Mouse (Mus musculus): ENCODE results near the gene Tedc2.

Tedc2 gene

DNA sequence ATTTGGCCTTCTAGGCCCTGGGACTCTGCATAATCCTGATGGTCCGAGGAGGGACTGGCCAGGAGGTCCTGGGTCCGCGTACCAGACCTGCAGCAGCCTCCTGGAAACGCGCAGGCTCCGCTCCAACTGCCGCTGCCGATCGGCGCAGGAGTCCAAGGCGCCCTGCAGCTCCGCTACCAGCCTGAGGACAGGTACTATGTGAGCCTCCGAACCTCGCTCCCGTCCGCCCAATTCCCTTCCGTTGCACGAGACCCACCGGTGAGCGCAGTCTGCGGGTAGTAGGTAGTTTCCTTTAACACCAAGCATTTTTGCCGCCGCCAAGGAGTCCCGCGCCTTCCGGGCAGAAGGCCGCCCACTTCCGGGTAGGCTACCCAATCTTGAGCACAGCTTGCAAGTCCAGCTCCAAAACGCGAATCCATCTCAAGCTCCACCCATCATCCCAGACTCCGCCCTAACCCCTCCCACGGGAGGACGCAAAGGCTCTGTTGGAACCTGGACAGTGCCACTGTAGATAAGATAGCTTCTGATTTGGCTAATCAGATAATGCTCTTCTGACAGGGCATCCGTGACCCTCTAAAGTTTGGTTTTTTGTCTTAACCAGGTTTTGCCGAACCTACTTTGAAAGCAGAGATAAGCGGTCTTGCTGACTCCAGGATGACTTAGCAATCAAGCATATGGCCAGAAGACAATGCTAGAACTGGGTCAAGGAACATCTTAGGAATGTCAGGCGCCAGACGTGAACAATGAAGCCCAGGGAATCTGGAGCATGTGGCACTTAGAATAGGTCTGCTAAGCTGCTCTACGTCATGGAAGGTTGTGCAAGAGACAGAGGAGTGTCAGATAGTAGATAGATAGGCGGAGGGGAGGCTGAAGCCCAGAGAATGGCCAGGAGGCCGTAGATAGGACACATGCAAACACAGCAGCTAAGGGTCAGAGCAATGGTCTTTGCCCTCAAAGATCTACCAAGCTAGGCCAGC lies at the start of gene Tedc2:
Gene Tedc2 (minus strand): TSS at position 417 of the 977 bp plus-strand sequence.
- POLR2A ChIA-PET, result interaction anchor here (0.5 to 12.4 kb wide), 77 partner anchors 8 to 1028 kb away, joined by 3 to 342 read pairs (median 4); partner anchors contain the start of genes Amdhd2 (in 4 of the 4), Ccnf (in 3 of the 4), Atp6v0c (in 2 of the 4) and Ntn3 (in 2 of the 4)

DNA sequence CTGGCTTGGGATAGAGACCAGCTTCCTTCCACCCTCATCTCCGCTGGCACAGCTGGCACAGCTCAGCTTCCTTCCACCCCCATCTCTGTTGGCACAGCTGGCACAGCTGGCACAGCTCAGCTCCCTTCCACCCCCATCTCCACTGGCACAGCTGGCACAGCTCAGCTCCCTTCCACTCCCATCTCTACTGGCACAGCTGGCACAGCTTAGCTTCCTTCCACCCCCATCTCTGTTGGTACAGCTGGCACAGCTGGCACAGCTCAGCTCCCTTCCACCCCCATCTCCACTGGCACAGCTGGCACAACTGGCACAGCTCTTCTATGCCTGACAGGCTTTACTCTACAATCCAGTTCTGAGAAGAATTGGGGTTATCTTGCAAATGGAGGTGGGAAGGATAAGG lies 46.5 kb upstream of the Tedc2 start:
- ChIA-PET CTCF (interaction anchor here in 2 of 4 experiments (0.5 to 1.1 kb wide), 2 partner anchors 8 to 18 kb away, joined by 4 to 5 read pairs; no protein-coding TSS in a partner anchor), POLR2A (interaction anchor here in 2 of 4 experiments (0.6 to 2.9 kb wide), 6 partner anchors 13 to 261 kb away, joined by 3 to 12 read pairs (median 4); partner anchors contain the start of genes Ccnf (in 1 of the 2) and Traf7 (in 1 of the 2))

More for the DNA sequence above, at the start of gene Tedc2:
- CTCF ChIA-PET, result interaction anchor here (0.5 to 1.5 kb wide), 12 partner anchors 9 to 269 kb away, joined by 3 to 7 read pairs (median 4); partner anchors contain the start of genes Ccnf (in 2 of the 4) and Atp6v0c (in 1 of the 4)

GRCm38 (mm10) chr17:24264766-24265165 lies 44.1 kb upstream of the Tedc2 start:
- POLR2A ChIA-PET, result interaction anchor here (0.6 to 7.6 kb wide), 11 partner anchors 13 to 263 kb away, joined by 3 to 56 read pairs (median 3); partner anchors contain the start of genes Ccnf (in 4 of the 4), Abca3 (in 1 of the 4), Atp6v0c (in 1 of the 4) and Traf7 (in 1 of the 4)

DNA sequence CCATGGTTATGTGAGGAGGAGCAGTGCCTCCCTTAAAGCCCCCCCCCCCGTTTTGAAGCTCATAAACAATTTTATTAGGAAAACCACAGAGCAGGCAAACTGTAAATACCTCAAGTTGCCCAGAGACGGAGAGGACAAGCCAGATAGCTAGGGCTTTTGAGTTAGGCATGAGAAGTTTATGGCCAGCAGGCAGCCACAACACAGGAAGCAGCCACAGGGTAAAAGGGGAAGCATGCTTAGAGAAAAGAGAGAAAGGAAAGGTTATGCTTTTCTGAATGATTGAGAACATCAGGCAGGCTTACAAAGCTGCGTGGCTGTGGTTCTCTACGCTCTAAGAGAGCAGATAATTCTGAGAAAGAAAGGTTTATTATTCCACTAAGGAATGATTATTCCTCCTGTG lies 39.9 kb upstream of the Tedc2 start:
- CTCF ChIA-PET, result interaction anchor here in 1 of 4 experiments (0.7 kb wide), 2 partner anchors 220 to 232 kb away, joined by 8 to 16 read pairs; no protein-coding TSS in a partner anchor
- POLR2A ChIA-PET, result interaction anchor here in 2 of 4 experiments (0.6 to 7.6 kb wide), 8 partner anchors 8 to 216 kb away, joined by 3 to 56 read pairs (median 3); partner anchors contain the start of gene Ccnf (in 2 of the 2)

More at GRCm38 (mm10) chr17:24264766-24265165, 44.1 kb upstream of the Tedc2 start:
- CTCF ChIA-PET, result interaction anchor here in 3 of 4 experiments (0.7 to 2.0 kb wide), 5 partner anchors 13 to 1133 kb away, joined by 3 to 8 read pairs (median 4); partner anchors contain the start of genes Abca3 (in 1 of the 3) and Ccnf (in 1 of the 3)

GRCm38 (mm10) chr17:24259702-24260101 lies 39.1 kb upstream of the Tedc2 start:
- CTCF ChIA-PET, result interaction anchor here in 2 of 4 experiments (0.6 to 1.3 kb wide), 2 partner anchors 9 to 1216 kb away, joined by 3 read pairs; partner anchors contain the start of gene Ccnf (in 1 of the 2)
- POLR2A ChIA-PET, result interaction anchor here in 3 of 4 experiments (0.5 to 7.6 kb wide), 10 partner anchors 9 to 156 kb away, joined by 3 to 56 read pairs (median 3); partner anchors contain the start of gene Ccnf (in 1 of the 3)

DNA sequence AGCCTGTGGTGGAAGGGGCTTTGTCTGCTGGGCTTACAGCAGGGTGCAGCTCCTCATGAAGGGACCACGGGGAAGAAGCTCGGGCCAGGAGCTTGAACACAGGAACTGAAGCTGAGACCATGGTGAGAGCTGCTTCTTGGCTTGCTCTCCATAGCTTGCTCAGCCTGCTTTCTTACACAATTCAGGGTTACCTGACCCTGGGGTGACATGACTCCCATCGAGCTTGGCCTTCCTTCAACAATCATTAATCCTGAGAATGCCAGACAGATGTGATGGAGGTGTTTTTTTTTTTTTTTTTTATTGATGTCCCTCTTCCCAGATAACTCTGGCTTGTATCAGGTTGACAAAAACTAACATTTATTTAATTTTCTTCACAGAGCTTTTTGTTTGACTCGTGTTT lies 38.3 kb upstream of the Tedc2 start:
- ChIA-PET CTCF (interaction anchor here in 3 of 4 experiments (0.6 to 1.3 kb wide), 6 partner anchors 8 to 1273 kb away, joined by 3 to 6 read pairs (median 3); partner anchors contain the start of genes Abca3 (in 1 of the 3) and Ccnf (in 1 of the 3)), POLR2A (interaction anchor here in 3 of 4 experiments (0.5 to 7.6 kb wide), 18 partner anchors 8 to 252 kb away, joined by 3 to 56 read pairs (median 4); partner anchors contain the start of gene Ccnf (in 1 of the 3))

- CTCF ChIA-PET, result interaction anchor here in 2 of 4 experiments (1.3 to 1.7 kb wide), 4 partner anchors 8 to 119 kb away, joined by 3 to 7 read pairs (median 4); partner anchors contain the start of gene Abca3 (in 1 of the 2)
- POLR2A ChIA-PET, result interaction anchor here in 3 of 4 experiments (0.6 to 9.4 kb wide), 58 partner anchors 9 to 625 kb away, joined by 3 to 165 read pairs (median 8); partner anchors contain the start of genes Abca3 (in 3 of the 3), Atp6v0c (in 2 of the 3), Mlst8 (in 2 of the 3) and Tedc2 (in 2 of the 3)
Measured at GRCm38 (mm10) chr17:24252329-24252728, 31.7 kb upstream of the Tedc2 start.

- POLR2A ChIA-PET, result interaction anchor here (0.5 to 9.4 kb wide), 171 partner anchors 9 to 645 kb away, joined by 3 to 165 read pairs (median 4); partner anchors contain the start of genes Abca3 (in 4 of the 4), Amdhd2 (in 3 of the 4), Ntn3 (in 3 of the 4) and Pdpk1 (in 3 of the 4)
Measured at GRCm38 (mm10) chr17:24251320-24252069, 30.8 kb upstream of the Tedc2 start, which contains the start of gene Ccnf. Gene Ccnf, minus strand, starts transcription at chr17:24251484.

GRCm38 (mm10) chr17:24250988-24251319 lies 30.3 kb upstream of the Tedc2 start:
- CTCF ChIA-PET, result interaction anchor here in 3 of 4 experiments (0.5 to 1.7 kb wide), 25 partner anchors 9 to 1673 kb away, joined by 3 to 9 read pairs (median 3); partner anchors contain the start of genes Abca3 (in 2 of the 3), Tedc2 (in 2 of the 3), Mlst8 (in 1 of the 3) and Pdpk1 (in 1 of the 3)
- POLR2A ChIA-PET, result interaction anchor here (0.5 to 9.4 kb wide), 162 partner anchors 8 to 646 kb away, joined by 3 to 165 read pairs (median 4); partner anchors contain the start of genes Abca3 (in 4 of the 4), Amdhd2 (in 3 of the 4), Ntn3 (in 3 of the 4) and Pdpk1 (in 3 of the 4)

More at GRCm38 (mm10) chr17:24251320-24252069, 30.8 kb upstream of the Tedc2 start, which contains the start of gene Ccnf:
- CTCF ChIA-PET, result interaction anchor here in 3 of 4 experiments (0.5 to 1.7 kb wide), 28 partner anchors 8 to 1672 kb away, joined by 3 to 9 read pairs (median 3); partner anchors contain the start of genes Abca3 (in 2 of the 3), Tedc2 (in 2 of the 3), Mlst8 (in 1 of the 3) and Pdpk1 (in 1 of the 3)

GRCm38 (mm10) chr17:24248641-24249040 lies 28.0 kb upstream of the Tedc2 start:
- ChIA-PET CTCF (interaction anchor here (0.6 to 2.0 kb wide), 23 partner anchors 9 to 879 kb away, joined by 3 to 8 read pairs (median 4); partner anchors contain the start of genes Abca3 (in 1 of the 4), E4f1 (in 1 of the 4) and Pgp (in 1 of the 4)), POLR2A (interaction anchor here in 3 of 4 experiments (0.7 to 9.4 kb wide), 27 partner anchors 12 to 199 kb away, joined by 3 to 165 read pairs (median 4); partner anchors contain the start of genes Tedc2 (in 3 of the 3), Atp6v0c (in 2 of the 3), Rnps1 (in 2 of the 3) and Abca3 (in 1 of the 3))

DNA sequence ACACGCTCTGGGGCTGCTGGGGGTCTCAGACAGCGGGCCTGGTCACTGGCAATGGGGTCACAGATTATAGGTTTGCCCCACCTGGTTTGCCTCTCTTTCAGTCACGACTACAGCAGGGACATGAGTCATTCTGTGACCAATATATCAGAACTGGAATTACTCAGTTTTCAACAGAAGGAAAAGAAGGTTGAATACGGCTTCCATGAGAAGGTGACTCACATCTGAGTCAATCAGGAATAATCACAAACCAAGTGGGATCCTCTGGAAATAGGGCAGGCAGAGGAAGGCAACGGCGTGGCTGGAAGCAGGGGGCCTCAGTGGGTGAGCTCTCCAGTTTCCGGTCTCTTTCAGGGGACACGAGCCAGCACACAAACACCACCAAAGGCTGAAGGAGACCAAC lies 23.4 kb upstream of the Tedc2 start:
- ChIA-PET CTCF (interaction anchor here (0.6 to 1.4 kb wide), 8 partner anchors 8 to 274 kb away, joined by 3 to 5 read pairs (median 4); no protein-coding TSS in a partner anchor), POLR2A (interaction anchor here in 3 of 4 experiments (0.6 to 17.7 kb wide), 14 partner anchors 8 to 284 kb away, joined by 3 to 211 read pairs (median 4); partner anchors contain the start of genes Atp6v0c (in 1 of the 3), Tbc1d24 (in 1 of the 3), Tedc2 (in 1 of the 3) and Traf7 (in 1 of the 3))

DNA sequence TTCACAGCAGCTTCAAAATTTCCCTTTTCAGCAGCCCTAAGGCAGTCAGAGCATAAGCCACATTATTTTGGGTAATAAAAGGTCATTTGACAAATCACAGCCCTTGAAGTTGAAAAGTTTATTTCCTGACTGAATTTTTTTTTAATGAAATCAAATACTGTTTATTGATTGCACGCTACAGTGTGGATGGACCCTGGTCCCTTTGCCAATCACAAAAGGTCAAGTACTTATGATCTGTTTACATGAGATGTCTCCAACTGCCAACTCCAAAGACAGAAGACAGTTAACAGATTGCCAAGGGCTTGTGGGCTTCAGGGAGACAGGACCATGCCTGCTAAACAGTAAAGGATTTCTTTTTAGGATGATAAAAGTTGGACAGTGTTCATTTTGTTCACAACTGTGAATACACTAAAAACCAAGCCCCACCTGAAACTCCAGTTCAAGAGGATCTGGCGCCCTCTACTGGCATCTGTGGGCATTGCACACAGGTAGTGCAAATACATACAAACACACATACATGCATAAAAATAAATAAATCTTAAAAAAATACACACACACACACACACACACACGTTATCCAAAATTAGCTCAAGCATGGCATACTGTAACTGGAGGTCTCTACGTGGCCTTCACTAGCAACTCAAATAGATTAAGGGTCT lies 22.8 kb upstream of the Tedc2 start:
- POLR2A ChIA-PET, result interaction anchor here in 3 of 4 experiments (0.6 to 17.7 kb wide), 18 partner anchors 8 to 207 kb away, joined by 3 to 211 read pairs (median 4); partner anchors contain the start of genes Ccnf (in 2 of the 3), Atp6v0c (in 1 of the 3), Tbc1d24 (in 1 of the 3) and Tedc2 (in 1 of the 3)
- CTCF ChIA-PET, result interaction anchor here in 3 of 4 experiments (0.6 to 1.2 kb wide), 7 partner anchors 9 to 233 kb away, joined by 3 to 5 read pairs (median 4); no protein-coding TSS in a partner anchor

DNA sequence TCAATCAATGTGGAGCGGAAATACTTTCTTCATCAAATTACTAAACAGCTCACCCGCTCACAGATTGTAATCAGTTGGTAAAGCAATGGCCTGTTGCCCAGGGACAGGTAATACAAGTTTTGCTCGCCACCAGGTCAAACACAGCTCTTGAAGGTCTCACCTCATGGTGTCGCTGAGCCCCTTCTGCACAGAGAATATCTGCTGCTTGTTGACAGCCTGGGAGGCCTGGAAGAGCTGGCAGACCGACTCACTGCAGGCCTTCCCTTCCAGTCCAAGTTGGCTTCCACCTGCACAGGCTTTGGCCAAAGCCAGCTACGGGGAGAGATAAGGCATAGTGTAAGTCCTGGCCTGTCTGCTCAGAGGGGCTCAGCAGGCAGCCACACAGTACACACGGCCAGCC lies 16.3 kb upstream of the Tedc2 start:
- CTCF ChIA-PET, result interaction anchor here in 2 of 4 experiments (0.5 to 2.0 kb wide), 3 partner anchors 12 to 58 kb away, joined by 3 to 8 read pairs (median 5); no protein-coding TSS in a partner anchor

DNA sequence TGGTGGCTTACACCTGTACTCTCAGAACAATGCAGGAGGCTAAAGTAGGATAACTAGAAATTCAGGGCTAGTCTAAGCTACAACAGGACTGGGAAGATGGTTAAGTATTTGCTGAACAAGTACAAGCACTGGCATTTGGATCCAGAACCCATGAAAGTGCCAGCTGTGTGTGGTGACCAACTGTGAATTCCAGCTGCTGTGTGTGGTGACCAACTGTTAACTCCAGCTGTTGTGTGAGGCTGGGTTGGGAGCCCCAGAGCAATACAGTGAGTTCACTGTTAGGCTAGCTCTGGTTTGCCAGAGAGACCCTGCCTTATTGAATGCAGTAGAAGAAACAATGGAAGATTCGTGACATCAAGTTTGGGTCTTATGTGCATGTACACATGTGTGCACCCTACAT lies 15.8 kb upstream of the Tedc2 start:
- ChIA-PET CTCF (interaction anchor here in 3 of 4 experiments (0.5 to 2.0 kb wide), 4 partner anchors 12 to 179 kb away, joined by 3 to 8 read pairs (median 4); no protein-coding TSS in a partner anchor), POLR2A (interaction anchor here (0.5 to 17.7 kb wide), 29 partner anchors 8 to 346 kb away, joined by 3 to 211 read pairs (median 5); partner anchors contain the start of genes Ccnf (in 3 of the 4), Tedc2 (in 2 of the 4), Amdhd2 (in 1 of the 4) and Atp6v0c (in 1 of the 4))

More for the DNA sequence above, 16.3 kb upstream of the Tedc2 start:
- POLR2A ChIA-PET, result interaction anchor here (0.5 to 17.7 kb wide), 30 partner anchors 8 to 192 kb away, joined by 3 to 211 read pairs (median 5); partner anchors contain the start of genes Ccnf (in 3 of the 4), Tedc2 (in 2 of the 4), Amdhd2 (in 1 of the 4) and Atp6v0c (in 1 of the 4)

Data from embryonic stem cell, embryonic (primary cell).